Mouse (Mus musculus) embryonic facial prominence, embryonic 11.5 days (tissue): ENCODE results near the gene Epb41l3. TPM values are rescaled to one million over a fixed set of nuclear protein-coding genes. Genes with fewer than 3 reads are reported as not detected.

Source experiments
- ATAC-seq: fragments of 200-750 bp; cut with Nextera tagmentation; replicated peaks from 2 replicates; pipeline ENCODE4 v1.8.0; 2017; ENCODE audit warnings: low read depth; ENCODE audit not compliant: insufficient number of reproducible peaks, low FRiP score, low TSS enrichment
- DNase-seq: peaks from one replicate; pipeline ENCODE4 v3.0.0-alpha.2; 2015; ENCODE audit warnings: low spot score
- H3K27ac ChIP-seq: fragments of 300-500 bp; sonication (generic); replicated peaks from 2 replicates; pipeline ENCODE4 v1.5.1; 2014; ENCODE audit warnings: mild to moderate bottlenecking, low read depth, low read length, control low read depth
- H3K27me3 ChIP-seq: fragments of 300-500 bp; sonication (generic); 2 replicates; pipeline ENCODE4 v1.6.1; 2014; ENCODE audit warnings: mild to moderate bottlenecking, low read length, moderate library complexity, mixed read lengths; ENCODE audit not compliant: control insufficient read depth, insufficient read depth
- H3K36me3 ChIP-seq: fragments of 300-500 bp; sonication (generic); replicated peaks from 2 replicates; pipeline ENCODE4 v1.6.1; 2014; ENCODE audit warnings: low read depth, mild to moderate bottlenecking, low read length, moderate library complexity, mixed read lengths; ENCODE audit not compliant: control insufficient read depth, insufficient read depth
- H3K4me1 ChIP-seq: fragments of 300-500 bp; sonication (generic); 2 replicates; pipeline ENCODE4 v1.6.1; 2014; ENCODE audit warnings: low read length, mixed read lengths; ENCODE audit not compliant: control insufficient read depth, insufficient read depth
- H3K4me2 ChIP-seq: fragments of 300-500 bp; sonication (generic); 2 replicates; pipeline ENCODE4 v1.6.1; 2014; ENCODE audit warnings: low read depth, mild to moderate bottlenecking, control low read depth, low read length, moderate library complexity
- H3K4me3 ChIP-seq: fragments of 300-500 bp; sonication (generic); 2 replicates; pipeline ENCODE4 v1.5.1; 2014; ENCODE audit warnings: low read depth, low read length, control low read depth
- H3K9ac ChIP-seq: fragments of 300-500 bp; sonication (generic); replicated peaks from 2 replicates; pipeline ENCODE4 v1.6.1; 2014; ENCODE audit warnings: mild to moderate bottlenecking, control low read depth, low read length
- H3K9me3 ChIP-seq: fragments of 300-500 bp; sonication (generic); replicated peaks from 2 replicates; pipeline ENCODE4 v1.6.1; 2016; ENCODE audit warnings: mild to moderate bottlenecking, low read length, inconsistent platforms, mixed read lengths; ENCODE audit not compliant: control insufficient read depth
- WGBS: fragments of 180-500 bp; shearing (Covaris S2); extraction: QIAGEN DNeasy Blood & Tissue Kit; methylation state at CpG from one replicate; pipeline ENCODE4 v1.1.7; 2014; 5-methylcytosine and 5-hydroxymethylcytosine counted together
- polyA plus RNA-seq: library from polyadenylated mRNA; unstranded; fragments of >200 nt; fragmentation: Nextera tagmentation; extraction: Ambion mirVana; gene quantifications from 2 replicates; pipeline ENCODE4 v1.2.1, GENCODE M21; 2014

Gene Epb41l3
- polyA plus RNA-seq, 1 experiment from 2014 or later = 136 TPM

GRCm38 (mm10) chr17:69307636-69308035 lies 232.2 kb downstream of the Epb41l3 start:
- DNase-seq = no peak
- no peak overlapping the region for H3K9ac ChIP-seq
- no peak overlapping the region for H3K4me3 ChIP-seq
- no peak overlapping the region for H3K4me2 ChIP-seq
- H3K9me3 ChIP-seq = no peaks in the 10 kb centered on the region
- no peaks in the 10 kb centered on the region for H3K4me1 ChIP-seq
- no peak for ATAC-seq
- H3K36me3 ChIP-seq = no peaks in the 10 kb centered on the region
- no peak overlapping the region for H3K27ac ChIP-seq
- no peaks in the 10 kb centered on the region for H3K27me3 ChIP-seq
- WGBS = 78% methylated on average over 9 of the region's 9 CpGs

- Histone ChIP-seq H3K9ac (no peak overlapping the region), H3K4me2 (no peak overlapping the region), H3K27me3 (no peaks in the 10 kb centered on the region), H3K27ac (no peak overlapping the region), H3K4me3 (no peak overlapping the region), H3K4me1 (no peaks in the 10 kb centered on the region), H3K9me3 (no peaks in the 10 kb centered on the region), H3K36me3 (no peaks in the 10 kb centered on the region)
- 52% methylated on average over 4 of the region's 4 CpGs for WGBS
- ATAC-seq (no peak), DNase-seq (peak; percentile 57)
These were observed 234.4 kb downstream of the Epb41l3 start for GRCm38 (mm10) chr17:69309872-69310271.

- Histone ChIP-seq H3K4me2 (no peak overlapping the region), H3K4me3 (no peak overlapping the region), H3K9ac (no peak overlapping the region), H3K9me3 (no peaks in the 10 kb centered on the region), H3K4me1 (no peaks in the 10 kb centered on the region), H3K27ac (no peak overlapping the region), H3K27me3 (no peaks in the 10 kb centered on the region), H3K36me3 (no peaks in the 10 kb centered on the region)
- DNase-seq (no peak), ATAC-seq (no peak)
- WGBS = 93% methylated on average over 10 of the region's 10 CpGs
These were observed 245.0 kb downstream of the Epb41l3 start for GRCm38 (mm10) chr17:69320496-69320895.

- Histone ChIP-seq H3K4me3 (no peak overlapping the region), H3K27me3 (no peaks in the 10 kb centered on the region), H3K9me3 (no peaks in the 10 kb centered on the region), H3K4me1 (no peaks in the 10 kb centered on the region), H3K4me2 (no peak overlapping the region), H3K27ac (no peak overlapping the region), H3K36me3 (no peaks in the 10 kb centered on the region), H3K9ac (no peak overlapping the region)
- ATAC-seq (no peak), DNase-seq (no peak)
- WGBS = 86% methylated on average over 2 of the region's 2 CpGs
These were observed 247.2 kb downstream of the Epb41l3 start for GRCm38 (mm10) chr17:69322721-69323120.

Other genes with a start within 250 kb of the Epb41l3 start
- gene Tmem200c, start 249.1 kb upstream of the Epb41l3 start, polyA plus RNA-seq = 1.1 and 1.4 TPM in 2 replicates